ENCODE assay signal across 19 mouse cellular contexts in the genomic region with DNA sequence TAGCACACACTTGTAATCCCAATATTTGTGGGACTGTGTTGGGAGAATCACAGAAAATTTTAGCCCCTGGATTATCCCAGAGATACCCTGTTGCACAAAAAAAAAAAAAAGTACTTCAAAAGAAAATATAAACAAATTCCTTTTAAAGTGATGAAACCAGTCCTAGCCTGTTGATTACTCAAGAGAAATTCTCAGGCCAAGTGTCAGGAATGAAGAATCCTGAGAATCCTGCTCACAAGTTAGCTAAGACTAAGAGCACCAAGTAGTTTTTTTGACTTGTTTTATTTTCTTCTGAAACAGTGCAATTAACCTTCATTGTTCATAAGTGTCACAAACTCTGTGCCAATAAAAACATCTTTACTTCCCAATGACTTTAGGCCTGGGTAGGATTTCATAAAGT. TPM values are rescaled to one million over a fixed set of nuclear protein-coding genes. Genes with fewer than 3 reads are reported as not detected.
A peak's percentile ranks its signal among the peaks of the same experiment; 100 is the strongest.
DNase-seq lines count a peak whose midpoint lies in the region; ATAC-seq and TF ChIP-seq lines count a peak whose summit lies in the region.
"Had no signal": no experiment of that assay in that cellular context is flagged by ENCODE, and none has a peak within 500 bp of the region (broad histone marks: within the 10 kb centered on the region; RNA-seq: fewer than 3 reads in every experiment).

No protein-coding gene starts in this region.

- DNase-seq in kidney, postnatal 0 days (ENCODE audit: low spot score) = peak; percentile 48
- DNase-seq in kidney, postnatal 36 days = no peak
- peak; percentile 33 for DNase-seq in lung, postnatal 36 days
- DNase-seq in lung, adult 18-20 months = no peak
- peak; percentile 42 for DNase-seq in Muller cell, postnatal 12 days (ENCODE audit: inconsistent ontology term)
- DNase-seq in fibroblast of lung, adult 2 months (ENCODE audit: low read depth) = peak; percentile 58
- DNase-seq in embryo, embryonic 10 days (ENCODE audit: low spot score) = no peak
- DNase-seq: adrenal gland, adult 8-10 months; cerebellum, adult 2 months; cerebellum, postnatal 10 days; heart, adult 18-20 months; heart, postnatal 10 days had no signal

- no peak overlapping the region for H3K9ac ChIP-seq in kidney, postnatal 0 days (ENCODE audit: low read depth, low read length)
- H3K9ac ChIP-seq: embryonic facial prominence, embryonic 13.5 days; hindbrain, embryonic 12.5 days had no signal

- no peaks in the 10 kb centered on the region for H3K27me3 ChIP-seq in kidney, postnatal 0 days (ENCODE audit: insufficient read depth, low read length)
- H3K27me3 ChIP-seq: embryonic facial prominence, embryonic 13.5 days; hindbrain, embryonic 12.5 days had no signal

- no peak overlapping the region for H3K4me2 ChIP-seq in kidney, postnatal 0 days (ENCODE audit: low read length)
- H3K4me2 ChIP-seq: embryonic facial prominence, embryonic 13.5 days; hindbrain, embryonic 12.5 days had no signal

- H3K4me3 ChIP-seq in kidney, postnatal 0 days (replicated peaks; ENCODE audit: low read depth, low read length) = no peak overlapping the region
- H3K4me3 ChIP-seq: embryonic facial prominence, embryonic 13.5 days; forebrain, embryonic 10.5 days; heart, embryonic 10.5 days; hindbrain, embryonic 12.5 days had no signal

- H3K4me1 ChIP-seq in kidney, postnatal 0 days (replicated peaks; ENCODE audit: insufficient read depth, low read length) = no peaks in the 10 kb centered on the region
- H3K4me1 ChIP-seq: heart, embryonic 10.5 days; hindbrain, embryonic 12.5 days had no signal

- no peaks in the 10 kb centered on the region for H3K36me3 ChIP-seq in kidney, postnatal 0 days (ENCODE audit: insufficient read depth, low read length)
- H3K36me3 ChIP-seq: embryonic facial prominence, embryonic 13.5 days; forebrain, embryonic 10.5 days; heart, embryonic 10.5 days; hindbrain, embryonic 12.5 days had no signal

- H3K9me3 ChIP-seq in kidney, postnatal 0 days (replicated peaks; ENCODE audit: low read length) = no peaks in the 10 kb centered on the region
- H3K9me3 ChIP-seq: embryonic facial prominence, embryonic 13.5 days; forebrain, embryonic 10.5 days; heart, embryonic 10.5 days; hindbrain, embryonic 12.5 days had no signal

- no peak overlapping the region for H3K27ac ChIP-seq in kidney, postnatal 0 days
- H3K27ac ChIP-seq: heart, embryonic 10.5 days; hindbrain, embryonic 12.5 days had no signal

- ATAC-seq in kidney, postnatal 0 days (replicated peaks; ENCODE audit: low FRiP score, low read depth) = no peak
- no peak for ATAC-seq in inflammation-experienced regulatory T-cells, adult 6 months
- ATAC-seq: forebrain, embryonic 14.5 days; hindbrain, embryonic 16.5 days had no signal

- TF ChIP-seq CTCF in kidney, postnatal 0 days (IDR thresholded peaks at IDR 0.05; ENCODE audit: low read depth) = no peak

RNA-seq across cellular contexts. Expression of gene Me3, which starts 44.0 kb away (rescaled TPM):
- 39.5 and 41.1 TPM in 2 replicates for polyA plus RNA-seq in kidney, postnatal 0 days (2015; fragmentation: Nextera tagmentation; extraction: Ambion mirVana)
- under 1 TPM in 2 of 3 experiments, not detected in 1; 0.07 to 0.16 TPM for polyA plus RNA-seq in inflammation-experienced regulatory T-cells, adult 6 months (2017; shearing (Covaris generic))

Comparison
In these comparisons a context has a peak if more than half of its experiments do, and no peak if none do; other contexts are left out.
1. DNase-seq: peak in kidney, postnatal 0 days (single experiment), lung, postnatal 36 days (single experiment), Muller cell, postnatal 12 days (single experiment) and fibroblast of lung, adult 2 months (single experiment); none in kidney, postnatal 36 days (0 of 2), lung, adult 18-20 months (0 of 2) and embryo, embryonic 10 days (single experiment).
2. RNA of gene Me3, which starts 44.0 kb away (polyA plus RNA-seq): 39.5 to 41.1 TPM in kidney, postnatal 0 days; 0.07 to 0.16 TPM in inflammation-experienced regulatory T-cells, adult 6 months; every median in the first group is over 10 times any median in the second.